Mouse (Mus musculus): ENCODE measurements around the gene Mdm2. TPM values are rescaled to one million over a fixed set of nuclear protein-coding genes. Genes with fewer than 3 reads are reported as not detected.

Gene Mdm2
- polyA plus RNA-seq, 1 experiment from 2014 or later, result 40.0 TPM

- Histone ChIP-seq H3K27ac (ENCODE audit: low read depth, low read length) (no peak overlapping the region), H3K9ac (ENCODE audit: low read depth, low read length) (no peak overlapping the region), H3K27me3 (replicated peaks; ENCODE audit: control insufficient read depth, insufficient read depth, low read length) (no peaks in the 10 kb centered on the region), H3K36me3 (ENCODE audit: control insufficient read depth, insufficient read depth, low read length) (peaks cover 2% of the 10 kb centered on the region; the same call in 1 of the 2 replicates), H3K4me3 (ENCODE audit: low read length) (no peak overlapping the region), H3K4me1 (ENCODE audit: control insufficient read depth, insufficient read depth, low read depth, low read length) (no peaks in the 10 kb centered on the region), H3K4me2 (ENCODE audit: low read length) (no peak overlapping the region), H3K9me3 (ENCODE audit: control insufficient read depth, low read length) (no peaks in the 10 kb centered on the region)
- no peak for ATAC-seq
- WGBS, result 91% methylated on average over 19 of the region's 19 CpGs
These were observed 26.0 kb downstream of the Mdm2 start for GRCm38 (mm10) chr10:117684298-117685170.

- Histone ChIP-seq H3K9ac (ENCODE audit: low read depth, low read length) (no peak overlapping the region), H3K27me3 (replicated peaks; ENCODE audit: control insufficient read depth, insufficient read depth, low read length) (no peaks in the 10 kb centered on the region), H3K27ac (ENCODE audit: low read depth, low read length) (no peak overlapping the region), H3K4me2 (ENCODE audit: low read length) (no peak overlapping the region), H3K36me3 (ENCODE audit: control insufficient read depth, insufficient read depth, low read length) (no peaks in the 10 kb centered on the region), H3K4me3 (ENCODE audit: low read length) (no peak overlapping the region), H3K9me3 (ENCODE audit: control insufficient read depth, low read length) (no peaks in the 10 kb centered on the region), H3K4me1 (ENCODE audit: control insufficient read depth, insufficient read depth, low read depth, low read length) (no peaks in the 10 kb centered on the region)
- ATAC-seq, result no peak
- 92% methylated on average over 9 of the region's 9 CpGs for WGBS
These were observed 26.9 kb downstream of the Mdm2 start for GRCm38 (mm10) chr10:117683734-117684037.

GRCm38 (mm10) chr10:117682858-117683733 lies 27.5 kb downstream of the Mdm2 start:
- Histone ChIP-seq H3K27ac (ENCODE audit: low read depth, low read length) (no peak overlapping the region), H3K27me3 (replicated peaks; ENCODE audit: control insufficient read depth, insufficient read depth, low read length) (no peaks in the 10 kb centered on the region), H3K36me3 (ENCODE audit: control insufficient read depth, insufficient read depth, low read length) (no peaks in the 10 kb centered on the region), H3K4me1 (ENCODE audit: control insufficient read depth, insufficient read depth, low read depth, low read length) (no peaks in the 10 kb centered on the region), H3K9me3 (ENCODE audit: control insufficient read depth, low read length) (no peaks in the 10 kb centered on the region), H3K9ac (ENCODE audit: low read depth, low read length) (no peak overlapping the region), H3K4me2 (ENCODE audit: low read length) (no peak overlapping the region), H3K4me3 (ENCODE audit: low read length) (no peak overlapping the region)
- no peak for ATAC-seq
- WGBS, result 85% methylated on average over 30 of the region's 30 CpGs

- 65% methylated on average over 14 of the region's 14 CpGs for WGBS
- Histone ChIP-seq H3K9me3 (ENCODE audit: control insufficient read depth, low read length) (no peaks in the 10 kb centered on the region), H3K4me1 (ENCODE audit: control insufficient read depth, insufficient read depth, low read depth, low read length) (no peaks in the 10 kb centered on the region), H3K9ac (ENCODE audit: low read depth, low read length) (no peak overlapping the region), H3K27me3 (replicated peaks; ENCODE audit: control insufficient read depth, insufficient read depth, low read length) (no peaks in the 10 kb centered on the region), H3K4me3 (ENCODE audit: low read length) (no peak overlapping the region), H3K27ac (ENCODE audit: low read depth, low read length) (no peak overlapping the region), H3K4me2 (ENCODE audit: low read length) (no peak overlapping the region), H3K36me3 (ENCODE audit: control insufficient read depth, insufficient read depth, low read length) (no peaks in the 10 kb centered on the region)
- no peak for ATAC-seq
These were observed 28.3 kb downstream of the Mdm2 start for GRCm38 (mm10) chr10:117681999-117682857.

GRCm38 (mm10) chr10:117681543-117681942 lies 29.0 kb downstream of the Mdm2 start:
- ATAC-seq, result no peak
- no peak overlapping the region for H3K4me3 ChIP-seq (ENCODE audit: low read length)
- no peaks in the 10 kb centered on the region for H3K4me1 ChIP-seq (ENCODE audit: control insufficient read depth, insufficient read depth, low read depth, low read length)
- no peak overlapping the region for H3K27ac ChIP-seq (ENCODE audit: low read depth, low read length)
- no peaks in the 10 kb centered on the region for H3K27me3 ChIP-seq (replicated peaks; ENCODE audit: control insufficient read depth, insufficient read depth, low read length)
- WGBS, result 82% methylated on average over 3 of the region's 3 CpGs
- no peaks in the 10 kb centered on the region for H3K36me3 ChIP-seq (ENCODE audit: control insufficient read depth, insufficient read depth, low read length)
- H3K9me3 ChIP-seq (ENCODE audit: control insufficient read depth, low read length), result no peaks in the 10 kb centered on the region
- H3K4me2 ChIP-seq (ENCODE audit: low read length), result no peak overlapping the region
- H3K9ac ChIP-seq (ENCODE audit: low read depth, low read length), result no peak overlapping the region

GRCm38 (mm10) chr10:117680868-117681513 lies 29.6 kb downstream of the Mdm2 start:
- no peak for ATAC-seq
- Histone ChIP-seq H3K4me1 (ENCODE audit: control insufficient read depth, insufficient read depth, low read depth, low read length) (peaks cover 2% of the 10 kb centered on the region; the same call in 1 of the 2 replicates), H3K9me3 (ENCODE audit: control insufficient read depth, low read length) (no peaks in the 10 kb centered on the region), H3K27me3 (replicated peaks; ENCODE audit: control insufficient read depth, insufficient read depth, low read length) (no peaks in the 10 kb centered on the region), H3K4me3 (ENCODE audit: low read length) (no peak overlapping the region), H3K27ac (ENCODE audit: low read depth, low read length) (no peak overlapping the region), H3K4me2 (ENCODE audit: low read length) (no peak overlapping the region), H3K36me3 (ENCODE audit: control insufficient read depth, insufficient read depth, low read length) (no peaks in the 10 kb centered on the region), H3K9ac (ENCODE audit: low read depth, low read length) (no peak overlapping the region)
- 86% methylated on average over 12 of the region's 12 CpGs for WGBS

- ATAC-seq, result no peak
- Histone ChIP-seq H3K4me2 (ENCODE audit: low read length) (no peak overlapping the region), H3K36me3 (ENCODE audit: control insufficient read depth, insufficient read depth, low read length) (no peaks in the 10 kb centered on the region), H3K27me3 (replicated peaks; ENCODE audit: control insufficient read depth, insufficient read depth, low read length) (no peaks in the 10 kb centered on the region), H3K27ac (ENCODE audit: low read depth, low read length) (no peak overlapping the region), H3K4me1 (ENCODE audit: control insufficient read depth, insufficient read depth, low read depth, low read length) (peaks cover 2% of the 10 kb centered on the region; the same call in 1 of the 2 replicates), H3K9ac (ENCODE audit: low read depth, low read length) (no peak overlapping the region), H3K4me3 (ENCODE audit: low read length) (no peak overlapping the region), H3K9me3 (ENCODE audit: control insufficient read depth, low read length) (no peaks in the 10 kb centered on the region)
- 94% methylated on average over 14 of the region's 14 CpGs for WGBS
These were observed 30.5 kb downstream of the Mdm2 start for GRCm38 (mm10) chr10:117679963-117680473.

- no peaks in the 10 kb centered on the region for H3K36me3 ChIP-seq (ENCODE audit: control insufficient read depth, insufficient read depth, low read length)
- H3K9me3 ChIP-seq (ENCODE audit: control insufficient read depth, low read length), result no peaks in the 10 kb centered on the region
- 89% methylated on average over 5 of the region's 5 CpGs for WGBS
- no peak overlapping the region for H3K27ac ChIP-seq (ENCODE audit: low read depth, low read length)
- no peaks in the 10 kb centered on the region for H3K27me3 ChIP-seq (replicated peaks; ENCODE audit: control insufficient read depth, insufficient read depth, low read length)
- peaks cover 2% of the 10 kb centered on the region; the same call in 1 of the 2 replicates for H3K4me1 ChIP-seq (ENCODE audit: control insufficient read depth, insufficient read depth, low read depth, low read length)
- no peak overlapping the region for H3K4me3 ChIP-seq (ENCODE audit: low read length)
- no peak overlapping the region for H3K4me2 ChIP-seq (ENCODE audit: low read length)
- no peak for ATAC-seq
- H3K9ac ChIP-seq (ENCODE audit: low read depth, low read length), result no peak overlapping the region
These were observed 31.4 kb downstream of the Mdm2 start for GRCm38 (mm10) chr10:117679029-117679686.

All from hindbrain, embryonic 16.5 days (tissue).